In the genomic region with DNA sequence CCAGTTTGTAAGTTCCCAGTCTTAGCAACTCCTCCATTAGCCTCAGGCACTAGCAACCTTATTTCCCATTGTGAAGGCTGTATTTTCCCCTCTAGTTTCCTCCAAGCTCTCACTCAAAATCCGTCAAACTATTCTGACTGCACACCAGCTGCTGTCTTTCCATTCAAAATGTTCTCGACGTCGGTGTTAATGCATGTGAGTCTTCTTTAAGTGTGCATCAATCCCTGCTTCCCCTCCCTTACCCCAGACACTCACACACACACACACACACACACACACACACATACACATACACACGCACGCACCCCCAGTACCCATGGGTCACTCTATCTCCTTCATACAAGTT, we compare ENCODE assay signal across 8 mouse cellular contexts. TPM values are rescaled to one million over a fixed set of nuclear protein-coding genes. Genes with fewer than 3 reads are reported as not detected.
DNase-seq lines count a peak whose midpoint lies in the region; ATAC-seq and TF ChIP-seq lines count a peak whose summit lies in the region.

No protein-coding gene starts in this region.

- peak overlapping the region; percentile 99 for H3K9ac ChIP-seq in heart, embryonic 13.5 days
- peak overlapping the region; percentile 95 for H3K9ac ChIP-seq in ES-E14 (ENCODE audit: insufficient read depth, low read depth, low read length, poor library complexity, severe bottlenecking)
- peak overlapping the region; percentile 91 for H3K9ac ChIP-seq in forebrain, embryonic 15.5 days (replicated peaks)
- peak overlapping the region; percentile 97 for H3K9ac ChIP-seq in liver, postnatal 0 days (replicated peaks)

- peak overlapping the region; percentile 99 for H3K27ac ChIP-seq in heart, embryonic 13.5 days (replicated peaks)
- H3K27ac ChIP-seq in ES-E14 (ENCODE audit: insufficient read depth, low read depth, low read length, poor library complexity, severe bottlenecking): peak overlapping the region; percentile 93; the same call in 1 of the 2 replicates
- peak overlapping the region; percentile 100 for H3K27ac ChIP-seq in forebrain, embryonic 15.5 days (replicated peaks)
- H3K27ac ChIP-seq in liver, postnatal 0 days (ENCODE audit: low read depth): peak overlapping the region; percentile 99; the same call in 1 of the 2 replicates

- peaks cover 29% of the 10 kb centered on the region for H3K4me1 ChIP-seq in heart, embryonic 13.5 days
- peaks cover 4 to 9% of the 10 kb centered on the region in 2 experiments for H3K4me1 ChIP-seq in ES-E14 (ENCODE audit: control insufficient read depth in 2 of 2, insufficient read depth in 2 of 2, low read length in 2 of 2, poor library complexity in 1 of 2)
- H3K4me1 ChIP-seq in forebrain, embryonic 15.5 days: peaks cover 27% of the 10 kb centered on the region
- H3K4me1 ChIP-seq in liver, postnatal 0 days (ENCODE audit: insufficient read depth): peaks cover 20% of the 10 kb centered on the region

- no peak for DNase-seq in heart, postnatal 36 days
- DNase-seq in ES-E14 (ENCODE audit: low read depth, low spot score): no peak
- DNase-seq in liver, postnatal 0 days: no peak
- DNase-seq in right cerebral cortex, adult 18-20 months: no peak
- DNase-seq in Muller cell, postnatal 12 days (ENCODE audit: inconsistent ontology term): no peak
- no peak for DNase-seq in adrenal gland, adult (ENCODE audit: inconsistent age in 2 of 2, low spot score in 1 of 2)

- no peak for TF ChIP-seq EP300 in liver, postnatal 0 days (IDR thresholded peaks at IDR 0.05; ENCODE audit: low read depth)

- peak overlapping the region; percentile 72 for H3K4me2 ChIP-seq in heart, embryonic 13.5 days
- H3K4me2 ChIP-seq in forebrain, embryonic 15.5 days (replicated peaks): peak overlapping the region; percentile 61
- peak overlapping the region; percentile 97 for H3K4me2 ChIP-seq in liver, postnatal 0 days (ENCODE audit: low read depth, low read length)

- WGBS in heart, embryonic 13.5 days: under 1% methylated on average over 6 of the region's 6 CpGs
- 0% methylated on average over 6 of the region's 6 CpGs for WGBS in forebrain, embryonic 15.5 days
- 4% methylated on average over 6 of the region's 6 CpGs for WGBS in liver, postnatal 0 days (ENCODE audit: insufficient replicate concordance)

- intact Hi-C loops in heart, postnatal 36 days (cut with DNase I): loop anchor here (5.0 to 10.0 kb wide), 3 partner anchors 54 to 483 kb away; no protein-coding TSS in a partner anchor

- ATAC-seq in heart, embryonic 13.5 days (ENCODE audit: extremely low read depth, insufficient number of reproducible peaks, low FRiP score, low TSS enrichment): no peak
- ATAC-seq in forebrain, embryonic 15.5 days (replicated peaks): 0 out of 2 replicates have a peak, but pooled peaks have one; percentile 0
- no peak for ATAC-seq in liver, postnatal 0 days

- TF ChIP-seq CTCF in liver, postnatal 0 days (IDR thresholded peaks at IDR 0.05; ENCODE audit: low read depth): no peak

- in situ Hi-C loops in ES-E14 (cut with MboI; ENCODE audit: low sequenced_read_pairs in 2 of 2, unreplicated experiment in 2 of 2): no loop called here

- no peaks in the 10 kb centered on the region for H3K27me3 ChIP-seq in heart, embryonic 13.5 days (replicated peaks)
- no peaks in the 10 kb centered on the region for H3K27me3 ChIP-seq in forebrain, embryonic 15.5 days
- H3K27me3 ChIP-seq in liver, postnatal 0 days (ENCODE audit: insufficient read depth, low read length): no peaks in the 10 kb centered on the region

- no peaks in the 10 kb centered on the region; the same call in 1 of the 2 replicates for H3K36me3 ChIP-seq in heart, embryonic 13.5 days
- H3K36me3 ChIP-seq in ES-E14 (ENCODE audit: control insufficient read depth, insufficient read depth, low read length, poor library complexity, severe bottlenecking): no peaks in the 10 kb centered on the region; the same call in 1 of the 2 replicates
- no peaks in the 10 kb centered on the region for H3K36me3 ChIP-seq in forebrain, embryonic 15.5 days
- H3K36me3 ChIP-seq in liver, postnatal 0 days (replicated peaks; ENCODE audit: insufficient read depth, low read length): 0 out of 2 replicates have a peak, but pooled peaks cover 7% of the 10 kb centered on the region

- peak overlapping the region; percentile 96 for H3K4me3 ChIP-seq in heart, embryonic 13.5 days
- H3K4me3 ChIP-seq in ES-E14 (ENCODE audit: insufficient read depth in 1 of 2, low read depth in 1 of 2, low read length in 2 of 2, poor library complexity in 1 of 2, severe bottlenecking in 1 of 2): peak overlapping the region; percentile 90 to 91
- H3K4me3 ChIP-seq in forebrain, embryonic 15.5 days: peak overlapping the region; percentile 89
- H3K4me3 ChIP-seq in liver, postnatal 0 days (ENCODE audit: low read depth, low read length): peak overlapping the region; percentile 99

- H3K9me3 ChIP-seq in heart, embryonic 13.5 days: no peaks in the 10 kb centered on the region
- H3K9me3 ChIP-seq in ES-E14 (ENCODE audit: control insufficient read depth, insufficient read depth, low read depth, low read length): no peaks in the 10 kb centered on the region
- H3K9me3 ChIP-seq in forebrain, embryonic 15.5 days: no peaks in the 10 kb centered on the region
- no peaks in the 10 kb centered on the region for H3K9me3 ChIP-seq in liver, postnatal 0 days (ENCODE audit: low read length)

TF ChIP-seq in ES-E14, 5 proteins besides CTCF, POLR2A, EP300 and RAD21:
- TF ChIP-seq MAFK (IDR thresholded peaks at IDR 0.05; ENCODE audit: insufficient read depth, low read depth, low read length): no peak
- TF ChIP-seq HCFC1 (IDR thresholded peaks at IDR 0.05; ENCODE audit: borderline replicate concordance, insufficient read depth, low read length): no peak
- no peak for TF ChIP-seq ZNF384 (IDR thresholded peaks at IDR 0.05; ENCODE audit: low read depth, low read length)
- no peak for TF ChIP-seq CHD2 (IDR thresholded peaks at IDR 0.05; ENCODE audit: low read depth, low read length)
- no peak for TF ChIP-seq ZC3H11A (IDR thresholded peaks at IDR 0.05; ENCODE audit: borderline replicate concordance, low read depth, low read length)

RNA-seq across cellular contexts. Expression of a gene that starts 1.1 kb away (rescaled TPM):
- polyA plus RNA-seq in heart, embryonic 13.5 days (2015; fragmentation: Nextera tagmentation; extraction: Ambion mirVana): 22.3 and 22.4 TPM in 2 replicates
- total RNA-seq in heart, postnatal 36 days (2021): 10 to 100 TPM; 40.1 to 45.2 TPM
- total RNA-seq in ES-E14 (2012; rRNA removed): 86.7 and 88.4 TPM in 2 replicates
- polyA plus RNA-seq in forebrain, embryonic 15.5 days (2015; fragmentation: Nextera tagmentation; extraction: Ambion mirVana): 30.6 and 30.8 TPM in 2 replicates
- 6.1 and 6.6 TPM in 2 replicates for polyA plus RNA-seq in liver, postnatal 0 days (2015; fragmentation: Nextera tagmentation; extraction: Ambion mirVana)

RNA-seq across cellular contexts. Expression of a gene that starts 53.4 kb away (rescaled TPM):
- polyA plus RNA-seq in heart, embryonic 13.5 days (2015; fragmentation: Nextera tagmentation; extraction: Ambion mirVana): 0.75 and 0.83 TPM in 2 replicates
- total RNA-seq in heart, postnatal 36 days (2021): under 1 TPM; 0.22 to 0.28 TPM
- 15.0 and 24.8 TPM in 2 replicates for total RNA-seq in ES-E14 (2012; rRNA removed)
- 69.5 and 71.9 TPM in 2 replicates for polyA plus RNA-seq in forebrain, embryonic 15.5 days (2015; fragmentation: Nextera tagmentation; extraction: Ambion mirVana)
- polyA plus RNA-seq in liver, postnatal 0 days (2015; fragmentation: Nextera tagmentation; extraction: Ambion mirVana): 0.06 and 0.09 TPM in 2 replicates

Comparison
In these comparisons a context has a peak if more than half of its experiments do, and no peak if none do; other contexts are left out.
1. RNA of a gene that starts 53.4 kb away (polyA plus RNA-seq): 69.5 to 71.9 TPM in forebrain, embryonic 15.5 days; 0.75 to 0.83 TPM in heart, embryonic 13.5 days and 0.06 to 0.09 TPM in liver, postnatal 0 days; every median in the first group is over 10 times any median in the second.
2. Peak in every context shown above with its lines, with median percentiles within 50 percentile points of each other: H3K27ac ChIP-seq, H3K4me2 ChIP-seq, H3K4me3 ChIP-seq and H3K9ac ChIP-seq.